Mouse (Mus musculus) cerebellum, adult 11 months (tissue): Measurements from ENCODE around the gene 3110082I17Rik.
A peak's percentile ranks its signal among the peaks of the same experiment; 100 is the strongest.

ENCODE experiments used
- DNase-seq: peaks from one replicate; pipeline ENCODE4 v3.0.0; 2022

Gene 3110082I17Rik

GRCm38 (mm10) chr5:139449926-139450325, 10.4 kb downstream of the 3110082I17Rik start:
- DNase-seq = no peak

- no peak for DNase-seq
Observed at GRCm38 (mm10) chr5:139449161-139449791, 11.1 kb downstream of the 3110082I17Rik start.

GRCm38 (mm10) chr5:139448025-139448424, 12.3 kb downstream of the 3110082I17Rik start:
- DNase-seq = no peak

- no peak for DNase-seq
Observed at GRCm38 (mm10) chr5:139445258-139445657, 15.1 kb downstream of the 3110082I17Rik start.

DNA sequence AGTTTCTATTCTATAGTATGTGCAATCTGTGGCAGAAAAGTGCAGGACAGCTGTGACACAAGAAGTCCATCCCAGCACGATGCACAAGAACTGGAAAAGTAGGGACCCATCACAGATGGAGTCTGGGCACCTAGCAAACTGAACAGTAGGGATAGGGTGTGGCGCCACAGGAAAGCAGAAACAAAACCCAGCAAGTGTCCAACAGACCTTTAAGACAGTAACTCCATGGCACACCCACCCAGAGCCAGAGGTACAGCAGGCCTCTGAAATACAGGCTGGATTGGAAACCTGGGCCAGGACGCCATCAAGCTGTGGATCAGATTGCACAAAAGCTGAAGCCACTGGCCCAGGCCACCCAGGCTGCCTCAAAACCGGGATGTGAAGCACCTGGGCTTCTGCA, 17.4 kb downstream of the 3110082I17Rik start:
- no peak for DNase-seq

GRCm38 (mm10) chr5:139442428-139442827, 17.9 kb downstream of the 3110082I17Rik start:
- no peak for DNase-seq

DNA sequence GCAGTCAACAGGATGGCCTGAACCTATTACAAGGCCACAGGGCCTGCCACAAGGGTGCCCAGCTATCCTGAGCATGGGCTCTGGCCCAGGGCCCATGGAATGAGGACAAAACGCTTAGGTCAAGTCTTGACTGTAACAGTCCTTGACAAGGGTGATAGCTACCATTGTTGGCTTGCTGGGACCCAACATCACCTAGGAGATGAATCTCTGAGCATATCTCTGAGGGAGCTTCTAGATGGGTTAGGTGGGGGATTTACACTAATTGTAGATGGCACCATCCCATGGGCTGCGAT, 18.7 kb downstream of the 3110082I17Rik start:
- DNase-seq = no peak

DNA sequence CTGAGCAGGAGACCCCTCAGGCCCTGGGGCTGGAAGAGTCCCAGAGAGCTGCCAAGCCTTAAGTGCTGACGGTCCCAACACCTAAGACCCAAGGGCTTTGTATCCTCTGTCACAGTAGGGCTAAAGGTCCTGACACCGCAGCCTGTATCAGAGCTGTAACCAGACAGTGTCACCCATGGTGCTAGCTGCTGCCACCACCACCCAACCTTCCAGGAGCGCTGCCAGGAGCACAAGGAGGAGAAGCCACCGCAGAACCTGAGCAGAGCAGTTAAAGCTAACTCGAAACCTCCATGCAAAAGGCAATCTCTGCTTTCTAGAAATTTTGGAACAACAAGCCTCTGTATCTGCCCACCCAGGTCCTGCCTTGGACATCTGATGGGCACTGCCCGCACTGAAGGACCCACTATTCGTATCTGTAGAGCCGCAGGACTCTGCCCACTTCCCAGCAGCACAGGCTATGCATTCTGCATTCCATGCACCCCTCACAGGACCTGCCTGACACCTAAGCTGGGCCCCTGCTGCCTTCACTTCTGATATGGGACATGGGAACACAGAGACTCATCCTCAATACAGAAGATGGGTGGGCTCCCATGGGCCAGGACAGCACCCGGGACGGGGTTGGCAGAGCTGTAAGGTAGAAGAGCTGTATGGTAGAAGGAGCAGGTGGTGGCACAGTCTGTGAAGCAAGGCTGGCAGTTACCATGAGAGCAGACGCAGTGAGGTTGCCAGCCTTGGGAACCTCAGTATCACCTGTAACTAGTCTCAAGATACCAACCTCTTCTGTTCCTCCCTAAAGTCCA, 19.2 kb downstream of the 3110082I17Rik start:
- DNase-seq = no peak

DNA sequence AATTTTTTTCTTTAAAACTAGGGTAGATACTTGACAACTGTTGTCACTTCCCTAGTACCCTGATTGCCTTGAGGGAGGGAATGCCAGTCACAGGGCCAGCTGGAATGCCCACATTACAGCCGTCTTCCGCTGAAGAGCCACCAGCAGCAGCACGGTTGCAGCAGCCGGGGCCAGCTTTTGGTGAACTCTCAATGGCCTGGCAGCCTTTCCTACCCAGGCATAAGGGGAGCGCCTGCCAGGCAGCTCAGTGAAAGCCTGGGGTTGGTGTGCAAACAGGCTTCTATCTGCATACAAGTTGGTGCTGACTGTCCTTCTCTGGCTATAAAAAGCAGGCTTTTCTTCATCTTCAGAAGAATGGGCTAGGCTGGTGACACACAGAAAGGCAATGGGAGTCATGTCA, 19.9 kb downstream of the 3110082I17Rik start:
- no peak for DNase-seq

DNA sequence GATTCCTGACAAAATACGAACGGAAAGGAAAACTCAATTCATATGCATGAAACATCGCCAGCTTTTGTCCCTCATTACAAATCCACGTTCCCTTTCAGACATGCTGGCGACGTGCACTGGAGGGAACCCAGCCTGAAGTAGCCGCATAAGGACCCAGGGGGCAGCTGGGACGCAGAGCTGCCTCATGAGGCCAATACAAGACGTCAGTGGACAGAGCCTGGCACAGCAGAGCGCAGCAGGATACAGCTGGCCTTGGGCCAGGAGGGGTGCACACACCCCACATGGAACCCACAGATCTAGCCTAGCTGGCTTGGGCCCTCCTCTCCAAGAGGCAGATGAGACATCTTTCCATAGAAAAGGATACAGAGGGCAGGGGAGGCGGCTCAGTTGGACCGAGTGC, 21.9 kb downstream of the 3110082I17Rik start:
- DNase-seq = no peak

GRCm38 (mm10) chr5:139437769-139438168, 22.6 kb downstream of the 3110082I17Rik start:
- DNase-seq = no peak

DNA sequence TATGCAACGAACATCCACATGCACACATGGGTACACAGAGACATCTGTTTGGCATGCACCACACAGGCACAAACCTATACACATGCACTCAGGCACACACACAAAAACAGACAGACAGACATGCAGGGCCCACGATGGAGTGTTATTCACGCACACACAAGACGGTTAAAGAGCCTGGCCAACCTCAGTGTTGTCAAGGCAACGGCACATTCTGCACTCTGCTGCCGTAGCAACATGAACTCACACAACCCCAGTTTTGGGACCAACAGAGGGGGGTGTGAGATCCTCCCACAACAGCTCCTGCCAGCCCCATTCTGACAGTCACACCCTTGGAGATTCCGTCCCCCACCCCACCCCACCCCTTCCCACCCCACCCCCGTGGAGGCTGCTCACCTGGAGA, 25.4 kb downstream of the 3110082I17Rik start:
- no peak for DNase-seq

DNA sequence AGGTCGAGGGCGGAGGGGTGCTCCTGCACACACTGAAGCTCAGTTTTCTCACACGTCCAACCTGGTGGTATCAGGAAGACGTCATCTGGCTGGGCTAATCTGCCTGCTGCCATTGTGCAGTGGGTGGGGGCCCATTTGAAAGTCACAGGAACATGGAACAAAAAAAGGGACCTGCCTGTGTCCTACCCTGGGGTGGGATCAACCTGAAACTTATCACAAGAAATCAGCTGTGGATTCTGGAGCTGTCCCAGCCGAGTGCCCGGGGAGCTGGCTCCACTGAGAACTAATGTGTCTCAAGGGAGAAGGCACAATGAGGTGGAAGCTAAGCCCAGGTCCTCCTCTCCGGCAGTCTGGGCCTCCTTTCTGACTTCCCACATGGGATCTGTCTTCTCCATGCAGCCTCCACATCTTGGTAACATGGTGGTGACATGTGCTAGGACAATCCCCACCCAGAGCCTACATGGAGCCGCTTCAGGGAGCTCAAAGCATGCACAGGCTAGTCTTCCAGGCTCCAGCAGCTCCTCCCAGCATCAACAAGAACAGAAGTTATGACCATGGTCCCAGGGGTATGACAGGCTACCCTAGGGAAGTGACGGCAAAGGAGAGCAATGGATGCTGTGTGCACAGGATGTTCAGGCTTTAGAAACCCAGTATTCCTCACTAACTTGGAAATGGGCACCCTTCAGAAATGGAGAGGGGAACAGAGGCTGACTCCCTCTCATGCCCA, 26.3 kb downstream of the 3110082I17Rik start:
- DNase-seq = no peak

DNA sequence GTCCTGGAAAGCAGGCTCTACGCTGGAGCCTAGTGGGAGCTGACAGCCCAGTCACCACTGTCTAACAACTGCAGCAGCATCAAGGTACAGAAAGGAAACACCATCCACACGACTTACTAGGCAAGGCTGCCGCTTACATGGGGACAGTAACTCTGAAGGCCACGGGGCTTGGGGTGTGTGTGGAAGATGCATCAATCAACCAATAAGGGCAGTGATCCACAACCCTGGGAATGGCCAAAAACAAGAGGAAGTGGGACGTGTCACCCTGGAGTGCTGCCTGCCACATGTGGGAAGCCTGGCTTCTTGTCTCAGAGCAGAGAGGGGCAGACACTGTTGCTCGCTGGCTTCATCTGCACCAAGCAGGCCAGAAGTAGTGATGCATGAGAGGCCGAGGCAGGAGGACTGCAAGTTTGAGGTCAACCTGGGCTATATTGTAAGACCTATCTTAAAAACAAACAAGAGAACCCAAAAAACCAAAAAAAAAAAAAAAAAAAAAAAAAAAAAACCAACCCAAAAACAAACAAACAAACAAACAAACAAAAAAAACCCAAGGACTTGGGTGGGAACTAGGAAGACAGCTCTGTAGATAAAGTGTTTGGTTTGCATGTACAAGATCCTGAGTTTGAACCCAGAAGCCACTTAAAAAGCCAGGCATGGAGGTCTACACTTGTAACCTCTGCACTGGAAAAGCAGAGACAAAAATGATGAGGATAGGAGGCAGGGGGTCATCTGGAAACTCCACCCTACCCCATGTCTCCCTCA, 27.4 kb downstream of the 3110082I17Rik start:
- DNase-seq = no peak

- DNase-seq = no peak
Observed at GRCm38 (mm10) chr5:139432333-139432732, 28.0 kb downstream of the 3110082I17Rik start.

GRCm38 (mm10) chr5:139429818-139430341, 30.4 kb downstream of the 3110082I17Rik start:
- DNase-seq = no peak

- DNase-seq = no peak
Observed at GRCm38 (mm10) chr5:139427989-139428388, 32.3 kb downstream of the 3110082I17Rik start.

- no peak for DNase-seq
Observed at GRCm38 (mm10) chr5:139427001-139427400, 33.3 kb downstream of the 3110082I17Rik start.

- no peak for DNase-seq
Observed at GRCm38 (mm10) chr5:139425198-139425597, 35.1 kb downstream of the 3110082I17Rik start.

GRCm38 (mm10) chr5:139423026-139423865, 37.1 kb downstream of the 3110082I17Rik start, which contains the start of gene Gper1:
Gene Gper1, plus strand, starts transcription at chr5:139423151.
- peak; percentile 59 for DNase-seq

DNA sequence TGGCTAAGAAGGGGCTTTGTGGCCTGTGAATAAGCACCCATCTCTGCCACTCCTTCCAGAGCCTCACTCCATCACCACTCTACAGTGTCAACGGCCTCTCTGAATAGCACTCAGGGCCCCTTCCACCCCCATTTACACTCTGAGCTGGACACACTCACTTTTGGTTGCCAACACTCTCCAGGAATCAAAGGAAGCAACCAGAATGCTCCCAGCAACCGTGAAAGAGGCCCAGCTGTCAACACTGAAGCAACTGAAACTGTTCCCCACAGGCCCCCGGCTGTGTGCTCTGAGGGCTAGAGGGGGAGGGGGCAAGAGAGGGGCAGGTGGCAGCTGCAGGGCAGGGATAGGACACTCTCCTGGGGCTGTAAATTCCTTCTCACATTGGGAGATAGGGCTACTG, 41.7 kb downstream of the 3110082I17Rik start:
- no peak for DNase-seq

DNA sequence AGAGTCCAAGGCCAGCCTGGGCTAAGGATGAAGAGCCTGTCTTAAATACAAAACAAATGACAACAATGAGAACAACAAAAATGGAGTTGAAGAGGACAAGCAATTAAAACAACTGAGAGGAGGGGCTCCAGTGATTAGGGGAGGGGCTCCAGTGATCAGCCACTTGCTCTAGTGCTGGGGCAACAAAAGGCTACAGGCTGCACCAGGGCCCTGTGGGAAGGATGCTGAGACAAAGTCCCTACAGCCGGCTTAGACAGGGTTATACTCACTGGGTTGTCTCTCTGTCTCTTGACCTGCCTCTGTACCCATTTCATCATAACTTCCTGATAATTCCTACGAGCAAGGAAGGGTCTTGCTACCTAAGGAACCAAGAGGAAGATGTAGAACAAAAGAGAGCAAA, 42.2 kb downstream of the 3110082I17Rik start:
- no peak for DNase-seq
